Mouse (Mus musculus): ENCODE data around the gene Mid1. TPM values are rescaled to one million over a fixed set of nuclear protein-coding genes. Genes with fewer than 3 reads are reported as not detected.
"Not testable (repeated sequence)": the region's sequence is repeated elsewhere in the genome, so short reads cannot be mapped to it uniquely, and the experiment has no call there.

The Mid1 gene
- total RNA-seq, 2 experiments from 2014 or later: 8.3 to 18.3 TPM

DNA sequence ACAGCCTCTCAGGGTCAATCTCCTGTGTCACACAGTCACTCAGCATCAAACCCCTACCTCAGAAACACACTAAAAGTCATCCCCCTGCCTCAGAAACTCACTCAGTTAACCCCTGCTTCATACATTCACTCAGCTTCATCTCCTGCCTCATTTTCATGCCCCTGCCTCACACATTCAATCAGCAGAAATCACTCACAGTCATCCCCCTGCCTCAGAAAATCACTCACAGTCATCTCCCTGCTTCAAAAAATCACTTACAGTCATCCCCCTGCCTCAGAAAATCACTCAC lies 323.1 kb downstream of the Mid1 start:
- not testable (repeated sequence) for H3K27ac ChIP-seq; H3K4me3 ChIP-seq; DNase-seq (ENCODE audit: low spot score in 2 of 2)

DNA sequence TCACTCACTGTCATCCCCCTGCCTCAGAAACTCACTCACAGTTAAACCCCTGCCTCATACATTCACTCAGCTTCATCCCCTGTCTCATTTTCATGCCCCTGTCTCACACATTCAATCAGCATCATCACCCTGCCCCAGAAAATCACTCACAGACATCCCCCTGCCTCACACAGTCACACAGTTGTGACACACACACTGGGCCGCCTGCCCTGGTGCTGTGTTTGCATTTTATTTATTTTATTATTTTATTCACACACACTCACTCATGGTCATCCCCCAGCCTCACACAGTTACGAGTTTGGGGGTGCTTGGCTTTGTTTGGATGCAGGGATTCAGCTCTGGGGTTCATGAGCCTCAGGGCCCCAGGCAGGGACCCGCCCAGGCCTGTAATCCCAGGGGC lies 323.6 kb downstream of the Mid1 start:
- Histone ChIP-seq H3K27ac (peak overlapping the region; percentile 8; the same call in 1 of the 2 replicates), H3K4me3 (peak overlapping the region; percentile 19)
- DNase-seq (ENCODE audit: low spot score in 2 of 2): not testable (repeated sequence)

DNA sequence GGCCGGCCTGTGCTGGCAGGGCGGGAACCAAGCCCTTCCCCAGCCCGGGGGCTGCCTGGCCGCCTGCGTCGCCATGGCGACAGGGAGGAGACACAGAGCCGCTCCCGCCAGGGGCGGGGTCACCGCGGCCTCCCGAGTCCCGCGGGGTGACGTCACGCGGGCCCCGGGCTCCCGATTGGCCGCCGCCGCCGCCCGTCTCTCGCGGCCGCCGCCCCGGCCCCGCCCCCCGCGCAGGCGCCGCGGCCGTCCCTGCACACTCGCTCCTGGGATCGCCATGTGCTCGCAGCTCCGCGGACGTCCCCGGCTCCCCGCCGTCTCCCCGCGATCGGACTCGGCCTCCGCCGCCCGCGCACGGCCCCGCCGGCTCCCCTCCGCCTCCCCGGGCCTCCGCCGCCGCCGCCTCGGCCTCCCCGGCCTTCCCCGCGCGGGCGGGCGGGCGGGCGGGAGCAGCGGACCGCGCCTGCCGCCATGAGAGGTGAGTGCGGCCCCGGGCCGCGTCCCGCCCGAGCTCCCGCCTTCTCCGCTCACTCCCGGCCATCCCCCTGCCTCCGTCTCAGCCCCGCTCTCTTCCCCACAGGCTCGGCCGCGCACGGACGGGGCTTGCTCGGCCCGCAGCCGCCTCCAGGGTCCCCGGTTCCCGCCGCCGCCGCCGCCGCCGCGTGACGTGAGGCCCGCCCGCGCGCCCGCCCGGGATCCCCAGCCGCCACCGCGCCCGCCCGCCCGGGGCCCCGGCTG lies 324.2 kb downstream of the Mid1 start, which contains the start of gene Gm21887:
Gm21887 (plus strand) TSS at position 644 of the 735 bp plus-strand sequence.
- peak; percentile 94 to 95 for DNase-seq (ENCODE audit: low spot score in 2 of 2)
- Histone ChIP-seq H3K27ac (peak within 1 kb of the TSS; percentile 79), H3K4me3 (peak within 1 kb of the TSS; percentile 59)

DNA sequence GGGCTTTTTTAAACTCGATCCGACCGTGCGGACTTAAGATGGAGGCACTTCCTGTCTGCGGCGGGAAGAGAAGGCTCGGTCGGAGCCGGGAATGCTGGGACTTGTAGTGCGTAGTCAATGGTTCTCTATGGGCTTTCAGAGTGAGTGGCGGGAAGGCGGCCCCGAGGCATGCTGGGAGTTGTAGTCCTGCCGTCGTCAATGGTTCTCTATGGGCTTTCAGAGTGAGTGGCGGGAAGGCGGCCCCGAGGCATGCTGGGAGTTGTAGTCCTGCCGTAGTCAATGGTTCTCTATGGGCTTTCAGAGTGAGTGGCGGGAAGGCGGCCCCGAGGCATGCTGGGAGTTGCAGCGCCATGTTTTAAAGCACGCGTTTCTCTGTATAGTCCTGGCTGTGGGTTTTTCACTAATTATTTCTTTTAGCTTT lies 324.8 kb downstream of the Mid1 start:
- H3K4me3 ChIP-seq: peak overlapping the region; percentile 59
- peak overlapping the region; percentile 79; the same call in 1 of the 2 replicates for H3K27ac ChIP-seq
- DNase-seq (ENCODE audit: low spot score in 2 of 2): peak; percentile 100

DNA sequence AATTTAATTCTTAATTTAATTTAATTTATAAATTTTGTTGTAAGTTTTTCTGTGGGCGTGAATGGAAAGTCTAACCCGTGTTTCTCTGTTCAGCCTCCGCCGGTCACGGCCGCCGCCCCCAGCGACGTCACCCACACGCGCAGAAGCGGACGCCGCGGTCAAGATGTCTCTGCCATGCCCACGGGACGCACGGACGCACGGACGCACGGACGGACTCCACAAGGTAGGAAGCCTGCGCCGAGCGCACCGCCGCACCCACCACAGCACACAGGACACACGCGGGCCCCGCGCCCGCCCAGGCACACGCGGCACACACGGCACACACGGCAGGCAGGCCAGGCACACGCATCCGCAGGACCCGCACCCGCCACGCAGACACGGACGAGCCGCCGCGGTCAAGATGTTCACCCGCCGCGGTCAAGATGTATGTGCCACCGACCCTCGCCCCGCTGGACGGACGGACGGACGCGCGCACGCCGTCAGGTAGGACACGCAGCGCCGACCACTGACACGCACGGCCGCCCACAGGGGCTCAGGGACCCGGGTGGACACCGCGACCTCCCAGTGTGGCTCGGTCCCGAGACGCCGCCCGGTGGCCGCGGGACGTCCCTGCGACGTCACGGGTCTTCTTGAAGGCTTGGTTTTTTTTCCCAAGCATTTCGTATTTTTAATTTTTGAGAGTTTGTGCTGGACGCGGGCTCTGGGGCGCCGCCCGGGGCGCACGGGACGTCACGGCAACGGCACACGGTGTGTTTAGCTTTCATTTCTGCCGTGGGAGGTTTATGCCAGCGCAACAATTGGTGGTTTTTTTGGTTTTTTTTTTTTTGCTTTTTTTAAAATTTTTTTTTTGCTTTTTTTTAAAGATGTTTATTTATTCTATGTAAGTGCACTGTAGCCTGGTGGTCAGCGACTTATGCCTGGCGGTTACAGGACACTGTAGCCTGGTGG lies 325.9 kb downstream of the Mid1 start:
- not testable (repeated sequence) for H3K27ac ChIP-seq, H3K4me3 ChIP-seq
- DNase-seq (ENCODE audit: low spot score in 2 of 2): peak in 1 of 2 experiments; percentile 63

DNA sequence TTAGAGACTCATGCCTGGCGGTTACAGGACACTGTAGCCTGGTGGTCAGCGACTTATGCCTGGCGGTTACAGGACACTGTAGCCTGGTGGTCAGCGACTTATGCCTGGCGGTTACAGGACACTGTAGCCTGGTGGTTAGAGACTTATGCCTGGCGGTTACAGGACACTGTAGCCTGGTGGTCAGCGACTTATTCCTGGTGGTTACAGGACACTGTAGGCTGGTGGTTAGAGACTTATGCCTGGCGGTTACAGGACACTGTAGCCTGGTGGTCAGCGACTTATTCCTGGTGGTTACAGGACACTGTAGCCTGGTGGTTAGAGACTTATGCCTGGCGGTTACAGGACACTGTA lies 326.5 kb downstream of the Mid1 start:
- DNase-seq (ENCODE audit: low spot score in 2 of 2); H3K4me3 ChIP-seq; H3K27ac ChIP-seq: not testable (repeated sequence)

DNA sequence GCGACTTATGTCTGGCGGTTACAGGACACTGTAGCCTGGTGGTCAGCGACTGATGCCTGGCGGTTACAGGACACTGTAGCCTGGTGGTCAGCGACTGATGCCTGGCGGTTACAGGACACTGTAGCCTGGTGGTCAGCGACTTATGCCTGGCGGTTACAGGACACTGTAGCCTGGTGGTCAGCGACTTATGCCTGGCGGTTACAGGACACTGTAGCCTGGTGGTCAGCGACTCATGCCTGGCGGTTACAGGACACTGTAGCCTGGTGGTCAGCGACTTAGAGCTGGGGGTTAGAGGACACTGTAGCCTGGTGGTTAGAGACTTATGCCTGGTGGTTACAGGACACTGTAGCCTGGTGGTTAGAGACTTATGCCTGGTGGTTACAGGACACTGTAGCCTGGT lies 328.4 kb downstream of the Mid1 start:
- not testable (repeated sequence) for H3K4me3 ChIP-seq; DNase-seq (ENCODE audit: low spot score in 2 of 2); H3K27ac ChIP-seq

DNA sequence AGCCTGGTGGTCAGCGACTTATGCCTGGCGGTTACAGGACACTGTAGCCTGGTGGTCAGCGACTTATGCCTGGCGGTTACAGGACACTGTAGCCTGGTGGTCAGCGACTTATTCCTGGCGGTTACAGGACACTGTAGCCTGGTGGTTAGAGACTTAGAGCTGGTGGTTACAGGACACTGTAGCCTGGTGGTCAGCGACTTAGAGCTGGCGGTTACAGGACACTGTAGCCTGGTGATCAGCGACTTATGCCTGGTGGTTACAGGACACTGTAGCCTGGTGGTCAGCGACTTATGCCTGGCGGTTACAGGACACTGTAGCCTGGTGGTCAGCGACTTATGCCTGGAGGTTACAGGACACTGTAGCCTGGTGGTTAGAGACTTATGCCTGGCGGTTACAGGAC lies 329.0 kb downstream of the Mid1 start:
- H3K27ac ChIP-seq; H3K4me3 ChIP-seq; DNase-seq (ENCODE audit: low spot score in 2 of 2): not testable (repeated sequence)

DNA sequence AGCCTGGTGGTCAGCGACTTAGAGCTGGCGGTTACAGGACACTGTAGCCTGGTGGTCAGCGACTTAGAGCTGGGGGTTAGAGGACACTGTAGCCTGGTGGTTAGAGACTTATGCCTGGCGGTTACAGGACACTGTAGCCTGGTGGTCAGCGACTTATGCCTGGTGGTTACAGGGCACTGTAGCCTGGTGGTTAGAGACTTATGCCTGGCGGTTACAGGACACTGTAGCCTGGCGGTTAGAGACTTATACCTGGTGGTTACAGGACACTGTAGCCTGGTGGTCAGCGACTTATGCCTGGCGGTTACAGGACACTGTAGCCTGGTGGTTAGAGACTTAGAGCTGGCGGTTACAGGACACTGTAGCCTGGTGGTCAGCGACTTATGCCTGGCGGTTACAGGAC lies 330.9 kb downstream of the Mid1 start:
- H3K27ac ChIP-seq; DNase-seq (ENCODE audit: low spot score in 2 of 2); H3K4me3 ChIP-seq: not testable (repeated sequence)

DNA sequence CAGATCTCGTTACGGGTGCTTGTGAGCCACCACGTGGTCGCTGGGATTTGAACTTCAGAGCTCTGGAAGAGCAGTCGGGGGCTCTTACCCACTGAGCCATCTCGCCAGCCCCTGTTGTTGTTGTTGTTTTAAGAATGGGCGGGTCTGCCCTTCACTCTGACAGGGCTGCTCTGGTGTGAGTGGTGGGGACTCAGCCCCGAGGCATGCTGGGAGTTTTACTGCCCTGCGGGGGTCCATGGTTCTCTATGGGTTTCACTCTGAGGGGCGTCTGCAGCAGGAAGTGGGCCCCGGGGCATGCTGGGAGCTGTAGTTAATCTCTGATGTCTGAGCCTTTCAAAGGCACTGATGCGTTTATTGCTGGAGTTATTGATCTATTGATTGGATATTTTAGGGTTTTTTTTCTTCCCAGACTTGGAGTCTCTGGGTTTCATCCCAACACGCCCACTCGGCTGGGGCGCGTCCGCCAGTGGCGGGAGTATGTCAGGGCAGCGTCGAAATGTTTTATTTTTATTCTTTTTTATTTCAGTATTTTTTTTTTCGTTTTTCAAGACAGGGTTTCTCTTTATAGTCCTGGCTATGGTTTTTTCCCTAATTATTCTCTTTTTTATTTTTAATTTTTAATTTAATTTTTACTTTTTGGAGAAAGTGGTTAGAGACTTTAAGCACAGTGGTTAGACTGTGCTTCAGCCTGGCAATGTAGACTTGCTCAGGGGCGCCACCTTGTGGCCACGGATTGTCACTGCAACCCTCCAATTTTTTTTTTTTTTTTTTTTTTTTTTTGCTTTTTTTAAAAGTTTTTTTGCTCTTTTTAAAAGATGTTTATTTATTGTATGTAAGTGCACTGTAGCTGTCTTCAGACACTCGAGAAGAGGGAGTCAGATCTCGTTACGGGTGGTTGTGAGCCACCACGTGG lies 332.6 kb downstream of the Mid1 start:
- peak in 1 of 2 experiments; percentile 88 for DNase-seq (ENCODE audit: low spot score in 2 of 2)
- not testable (repeated sequence) for H3K27ac ChIP-seq, H3K4me3 ChIP-seq

DNA sequence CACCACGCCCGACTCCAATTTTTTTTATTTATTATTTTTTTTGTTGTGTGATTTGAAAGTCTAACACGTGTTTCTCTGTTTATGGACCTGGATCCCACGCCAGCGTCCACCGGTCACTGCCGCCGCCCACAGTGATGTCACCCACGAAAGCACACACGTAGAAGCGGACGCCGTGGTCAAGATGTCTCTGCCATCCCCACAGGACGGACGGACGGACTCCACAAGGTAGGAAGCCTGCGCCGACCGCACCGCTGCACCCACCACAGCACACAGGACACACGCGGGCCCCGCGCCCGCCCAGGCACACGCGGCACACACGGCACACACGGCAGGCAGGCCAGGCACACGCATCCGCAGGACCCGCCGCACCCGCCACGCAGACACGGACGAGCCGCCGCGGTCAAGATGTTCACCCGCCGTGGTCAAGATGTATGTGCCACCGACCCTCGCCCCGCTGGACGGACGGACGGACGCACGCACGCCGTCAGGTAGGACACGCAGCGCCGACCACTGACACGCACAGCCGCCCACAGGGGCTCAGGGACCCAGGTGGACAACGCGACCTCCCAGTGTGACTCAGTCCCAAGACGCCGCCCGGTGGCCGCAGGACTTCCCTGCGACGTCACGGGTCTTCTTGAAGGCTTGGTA lies 333.7 kb downstream of the Mid1 start:
- DNase-seq (ENCODE audit: low spot score in 2 of 2): peak in 1 of 2 experiments; percentile 65
- not testable (repeated sequence) for H3K4me3 ChIP-seq, H3K27ac ChIP-seq

DNA sequence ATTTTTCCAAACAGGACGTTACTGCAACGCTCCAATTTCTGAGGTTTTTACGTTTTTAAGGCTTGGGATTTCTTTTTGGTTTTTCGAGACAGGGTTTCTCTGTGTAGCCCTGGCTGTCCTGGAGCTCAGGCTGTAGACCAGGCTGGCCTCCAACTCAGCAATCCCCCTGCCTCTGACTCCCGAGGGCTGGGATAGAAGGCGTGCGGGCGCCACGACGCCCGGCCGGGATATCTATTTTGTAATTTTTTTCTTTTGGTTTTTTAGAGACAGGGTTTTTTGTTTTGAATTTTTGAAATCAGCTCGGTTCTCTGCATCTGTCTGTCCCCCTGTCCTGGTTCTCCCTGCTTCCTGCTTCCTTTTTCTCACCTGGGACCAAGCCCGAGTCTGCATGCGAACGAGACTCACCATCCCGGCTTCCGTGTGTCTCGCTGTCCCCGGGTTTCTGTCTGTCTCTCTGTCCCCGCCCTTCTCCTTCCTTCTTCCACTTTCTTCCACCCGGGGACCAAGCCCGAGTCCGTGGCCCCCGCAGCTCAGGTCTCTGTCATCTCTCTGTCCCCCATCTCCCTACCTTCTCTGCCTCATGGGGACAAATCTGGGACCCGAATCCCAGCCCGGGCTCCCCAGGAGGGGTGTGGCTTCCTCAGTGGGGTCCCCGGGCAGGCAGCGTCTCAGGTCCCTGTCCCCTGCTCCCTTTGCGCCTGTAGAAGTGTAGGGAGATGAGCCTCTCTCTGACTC lies 334.4 kb downstream of the Mid1 start:
- H3K27ac ChIP-seq; H3K4me3 ChIP-seq; DNase-seq (ENCODE audit: low spot score in 2 of 2): not testable (repeated sequence)

DNA sequence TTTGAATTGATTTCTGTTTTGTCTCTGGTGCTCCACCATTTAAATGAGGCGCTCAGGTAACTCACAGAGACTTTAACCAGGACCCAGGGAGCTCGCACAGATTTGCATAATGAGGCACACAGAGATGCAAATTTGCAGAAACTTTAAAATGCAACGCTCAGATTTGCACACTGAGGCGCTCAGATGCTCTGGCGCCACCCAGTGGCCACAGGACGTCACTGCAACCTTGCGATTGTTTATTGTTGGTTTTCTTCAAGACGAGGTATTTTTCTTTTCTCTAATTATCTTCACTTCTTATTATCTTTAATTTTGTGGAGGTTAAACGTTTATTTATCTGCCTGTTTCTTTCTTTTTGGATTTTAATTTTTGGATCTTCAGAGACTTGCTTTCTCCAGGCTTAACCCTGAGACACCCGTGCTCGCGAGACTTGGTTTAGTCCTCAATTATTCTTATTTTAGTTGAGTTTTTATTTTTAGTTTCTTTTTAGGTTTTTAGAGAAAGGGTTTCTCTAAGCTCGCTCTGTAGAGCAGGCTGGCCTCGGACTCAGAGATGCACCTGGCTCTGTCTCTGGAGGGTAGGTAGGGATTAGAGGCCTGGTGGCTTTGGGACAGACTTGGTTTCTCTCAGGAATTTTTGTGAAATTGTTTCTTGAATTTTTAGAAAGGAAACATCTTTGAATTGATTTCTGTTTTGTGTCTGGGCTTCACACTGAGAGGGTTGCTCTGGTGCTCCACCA lies 335.1 kb downstream of the Mid1 start:
- not testable (repeated sequence) for H3K27ac ChIP-seq, H3K4me3 ChIP-seq
- peak; percentile 89 to 100 for DNase-seq (ENCODE audit: low spot score in 2 of 2)

DNA sequence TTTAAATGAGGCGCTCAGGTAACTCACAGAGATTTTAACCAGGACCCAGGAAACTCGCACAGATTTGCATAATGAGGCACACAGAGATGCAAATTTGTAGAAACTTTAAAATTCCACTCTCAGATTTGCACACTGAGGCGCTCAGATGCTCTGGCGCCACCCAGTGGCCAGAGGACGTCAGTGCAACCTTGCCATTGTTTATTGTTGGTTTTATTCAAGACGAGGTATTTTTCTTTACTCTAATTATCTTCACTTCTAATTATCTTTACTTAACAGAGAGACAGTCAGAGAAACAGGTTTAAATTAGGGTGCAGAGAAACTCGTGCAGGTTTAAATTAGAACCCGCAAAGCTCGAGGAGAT lies 335.7 kb downstream of the Mid1 start:
- H3K27ac ChIP-seq, H3K4me3 ChIP-seq: not testable (repeated sequence)
- peak in 1 of 2 experiments; percentile 95 for DNase-seq (ENCODE audit: low spot score in 2 of 2)

DNA sequence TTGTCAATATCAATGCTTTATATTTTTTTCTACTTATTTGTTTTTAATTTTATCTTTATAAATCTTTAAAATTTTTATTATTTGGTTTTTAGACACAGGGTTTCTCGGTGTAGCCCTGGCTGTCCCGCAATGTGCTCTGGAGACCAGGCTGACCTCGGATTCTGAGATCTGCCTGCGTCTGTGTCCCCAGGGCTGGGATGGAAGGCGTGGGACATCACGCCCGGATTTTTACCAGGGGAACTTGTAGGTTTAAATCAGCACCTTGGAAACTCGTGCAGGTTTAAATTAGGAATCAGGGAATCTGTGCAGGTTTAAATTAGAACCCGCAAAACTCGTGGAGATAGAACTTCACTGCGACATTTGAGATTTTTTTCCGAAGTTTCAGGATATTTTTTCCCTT lies 336.2 kb downstream of the Mid1 start:
- not testable (repeated sequence) for H3K4me3 ChIP-seq; H3K27ac ChIP-seq; DNase-seq (ENCODE audit: low spot score in 2 of 2)

DNA sequence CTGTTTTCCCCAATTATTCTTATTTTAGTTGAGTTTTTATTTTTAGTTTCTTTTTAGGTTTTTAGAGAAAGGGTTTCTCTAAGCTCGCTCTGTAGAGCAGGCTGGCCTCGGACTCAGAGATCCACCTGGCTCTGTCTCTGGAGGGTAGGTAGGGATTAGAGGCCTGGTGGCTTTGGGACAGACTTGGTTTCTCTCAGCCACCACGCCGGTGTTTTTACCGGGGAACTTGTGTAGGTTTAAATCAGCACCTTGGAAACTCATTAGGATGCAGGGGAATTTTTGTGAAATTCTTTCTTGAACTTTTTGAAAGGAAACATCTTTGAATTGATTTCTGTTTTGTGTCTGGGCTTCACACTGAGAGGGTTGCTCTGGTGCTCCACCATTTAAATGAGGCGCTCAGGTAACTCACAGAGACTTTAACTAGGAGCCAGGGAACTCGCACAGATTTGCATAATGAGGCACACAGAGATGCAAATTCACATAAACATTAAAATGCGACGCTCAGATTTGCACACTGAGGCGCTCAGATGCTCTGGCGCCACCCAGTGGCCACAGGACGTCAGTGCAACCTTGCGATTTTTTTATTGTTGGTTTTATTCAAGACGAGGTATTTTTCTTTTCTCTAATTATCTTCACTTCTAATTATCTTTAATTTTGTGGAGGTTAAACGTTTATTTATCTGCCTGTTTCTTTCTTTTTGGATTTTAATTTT lies 336.9 kb downstream of the Mid1 start:
- DNase-seq (ENCODE audit: low spot score in 2 of 2): peak in 1 of 2 experiments; percentile 78
- not testable (repeated sequence) for H3K27ac ChIP-seq, H3K4me3 ChIP-seq

All from layer of hippocampus, adult 2 months (tissue).